Mouse (Mus musculus): ENCODE measurements around the gene Alkbh6.

The Alkbh6 gene

DNA sequence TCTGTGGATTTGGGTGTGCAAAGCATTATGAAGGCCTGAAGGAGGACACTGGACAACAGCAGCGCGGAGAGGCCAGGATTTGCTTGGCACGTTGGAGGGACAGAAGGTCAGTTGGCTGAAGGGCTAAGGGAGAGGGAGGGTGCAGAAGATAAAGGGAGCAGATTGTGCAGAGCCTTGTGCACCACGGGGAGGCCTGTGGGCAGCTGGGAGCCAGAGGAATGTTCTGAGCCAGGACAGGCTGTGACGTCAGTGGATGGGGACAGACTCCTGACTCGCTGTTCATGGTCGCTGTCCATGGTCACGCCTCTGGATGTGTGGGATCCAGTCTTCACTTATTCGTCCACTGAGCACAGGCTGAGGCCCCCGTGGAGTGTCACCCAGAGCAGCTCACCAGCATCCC lies 13.4 kb upstream of the Alkbh6 start:
- no peak for DNase-seq (ENCODE audit: low read depth, low spot score)

DNA sequence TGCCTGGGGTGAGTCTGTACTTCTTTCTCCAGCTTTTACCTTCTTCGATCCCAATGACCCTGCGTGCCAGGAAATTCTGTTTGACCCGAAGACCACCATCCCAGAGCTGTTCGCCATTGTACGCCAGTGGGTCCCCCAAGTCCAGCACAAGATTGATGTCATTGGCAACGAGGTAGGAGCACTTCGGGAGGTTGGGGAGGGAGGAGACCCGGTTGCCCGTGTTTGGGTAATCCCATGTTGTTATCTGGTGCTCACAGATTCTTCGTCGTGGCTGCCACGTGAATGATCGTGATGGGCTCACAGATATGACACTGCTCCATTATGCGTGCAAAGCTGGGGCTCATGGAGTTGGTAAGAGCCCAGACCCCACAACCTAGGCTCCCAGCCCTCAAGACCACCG lies 11.7 kb upstream of the Alkbh6 start:
- DNase-seq (ENCODE audit: low read depth, low spot score), result no peak

DNA sequence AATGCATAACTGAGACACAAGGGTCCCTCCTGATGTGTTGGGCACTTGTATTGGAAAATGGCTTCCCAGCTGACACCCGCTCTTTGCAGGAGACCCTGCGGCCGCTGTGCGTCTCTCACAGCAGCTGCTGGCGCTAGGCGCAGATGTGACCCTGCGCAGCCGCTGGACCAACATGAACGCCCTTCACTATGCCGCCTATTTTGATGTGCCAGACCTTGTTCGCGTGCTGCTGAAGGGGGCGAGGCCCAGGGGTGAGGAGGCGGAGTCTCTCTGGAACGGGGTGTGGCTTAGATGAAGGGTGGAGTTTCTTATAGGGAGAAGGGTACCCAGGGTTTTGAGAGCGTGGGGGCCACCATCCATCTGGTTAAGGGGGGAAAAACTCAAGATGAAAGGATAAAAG lies 11.3 kb upstream of the Alkbh6 start:
- no peak for DNase-seq (ENCODE audit: low read depth, low spot score)

DNA sequence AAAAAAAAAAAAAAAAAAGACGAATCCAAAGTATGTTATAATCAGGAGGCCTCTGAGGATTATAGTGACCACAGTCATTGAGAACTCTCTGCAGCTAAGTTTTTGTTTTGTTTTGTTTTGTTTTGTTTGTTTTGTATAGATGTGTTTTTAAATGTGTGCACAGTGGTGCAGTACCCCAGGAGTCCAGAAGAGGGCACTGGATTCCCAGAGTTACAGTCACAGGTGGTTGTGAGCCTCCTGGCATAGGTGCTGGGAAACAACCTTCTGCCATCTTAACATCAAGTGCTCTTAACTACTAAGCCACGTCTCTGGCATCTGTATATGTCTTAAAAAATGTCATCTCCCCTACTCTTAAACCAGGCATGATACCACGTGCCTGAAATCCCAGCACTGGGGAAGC lies 7.6 kb upstream of the Alkbh6 start:
- peak; percentile 64 for DNase-seq (ENCODE audit: low read depth, low spot score)

DNA sequence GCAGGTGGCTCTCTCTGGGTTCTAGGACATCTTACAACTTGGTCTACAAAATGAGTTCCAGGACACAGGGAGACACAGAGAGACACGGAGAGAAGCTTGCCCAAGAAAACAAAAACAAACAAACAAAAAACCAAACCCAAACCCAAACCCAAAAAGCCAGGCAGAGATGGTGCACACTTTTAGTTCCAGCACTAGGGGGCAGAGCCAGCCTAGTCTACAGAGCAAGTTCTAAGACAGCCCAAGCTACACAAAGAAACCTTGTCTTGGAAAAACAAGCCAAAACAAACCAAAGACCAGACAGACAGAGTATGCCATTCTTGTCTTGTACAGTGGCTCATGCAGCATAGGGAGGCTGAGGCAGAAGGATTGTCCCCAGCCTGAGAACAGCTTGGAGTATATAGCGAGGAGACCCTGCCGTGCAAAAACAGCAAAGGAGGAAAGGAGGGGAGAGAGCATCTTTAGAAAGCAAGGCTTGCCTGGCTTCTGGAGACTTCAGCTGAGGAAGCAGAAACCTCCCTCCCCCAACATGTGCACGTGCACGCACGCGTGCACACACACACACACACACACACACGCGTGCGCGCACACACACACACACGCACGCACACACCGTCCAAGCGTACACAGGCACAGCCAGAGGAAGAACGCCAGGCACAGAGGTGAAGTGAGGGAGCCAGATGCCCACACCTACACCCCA lies 2.3 kb upstream of the Alkbh6 start:
- peak; percentile 57 for DNase-seq (ENCODE audit: low read depth, low spot score)

DNA sequence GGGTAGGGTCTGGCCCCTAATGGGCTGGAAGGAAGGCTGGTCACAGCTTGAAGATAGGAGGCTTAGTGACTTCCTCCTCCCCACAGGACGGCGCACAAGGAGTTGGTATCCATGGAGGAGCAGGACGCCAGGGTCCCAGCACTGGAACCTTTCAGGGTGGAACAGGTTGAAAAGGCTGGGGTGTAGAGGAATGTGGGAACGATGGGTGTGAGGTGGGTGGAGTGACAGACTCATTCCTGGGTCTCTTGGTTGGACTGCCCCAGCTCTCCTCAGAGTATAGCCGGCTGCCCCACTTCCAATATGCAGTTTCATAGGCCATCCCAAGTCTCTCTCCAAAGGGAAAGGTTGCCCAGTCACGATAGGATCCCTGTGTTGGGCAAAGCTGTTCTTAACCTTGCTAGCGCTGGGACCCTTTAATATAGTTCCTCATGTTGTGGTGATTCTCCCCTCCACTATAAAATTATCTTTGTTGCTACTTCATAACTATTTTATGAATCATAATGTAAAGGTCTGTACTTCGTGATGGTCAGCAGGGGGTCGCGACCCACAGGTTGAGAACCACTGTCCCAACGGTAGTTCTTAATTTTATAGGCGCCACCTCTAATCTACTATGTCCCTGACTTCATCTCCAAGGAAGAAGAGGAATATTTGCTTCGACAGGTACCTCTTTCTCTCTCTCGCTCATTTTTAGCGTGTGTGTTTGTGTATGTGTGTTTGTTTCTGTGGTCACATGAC lies 1.0 kb downstream of the Alkbh6 start:
- no peak for DNase-seq (ENCODE audit: low read depth, low spot score)

DNA sequence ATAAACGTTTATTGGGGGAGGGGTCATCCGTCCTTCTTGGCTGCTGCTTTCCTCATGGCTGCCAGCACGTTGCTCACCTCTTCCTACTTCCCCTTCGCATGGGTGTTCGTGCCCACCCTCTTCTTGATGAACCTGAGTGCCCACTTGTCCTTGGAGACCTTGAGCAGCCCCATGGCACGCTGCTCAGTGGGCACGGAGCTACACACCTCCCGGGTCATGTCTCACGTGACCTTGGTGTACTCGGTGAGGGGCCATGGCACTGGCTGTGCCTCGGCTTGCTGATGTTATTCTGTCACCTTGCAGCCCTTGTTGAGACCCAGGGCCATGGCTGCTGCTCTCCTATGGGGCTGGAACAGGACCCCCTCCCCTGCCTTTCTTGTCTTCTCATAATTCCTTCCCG lies 1.6 kb downstream of the Alkbh6 start:
- no peak for DNase-seq (ENCODE audit: low read depth, low spot score)

DNA sequence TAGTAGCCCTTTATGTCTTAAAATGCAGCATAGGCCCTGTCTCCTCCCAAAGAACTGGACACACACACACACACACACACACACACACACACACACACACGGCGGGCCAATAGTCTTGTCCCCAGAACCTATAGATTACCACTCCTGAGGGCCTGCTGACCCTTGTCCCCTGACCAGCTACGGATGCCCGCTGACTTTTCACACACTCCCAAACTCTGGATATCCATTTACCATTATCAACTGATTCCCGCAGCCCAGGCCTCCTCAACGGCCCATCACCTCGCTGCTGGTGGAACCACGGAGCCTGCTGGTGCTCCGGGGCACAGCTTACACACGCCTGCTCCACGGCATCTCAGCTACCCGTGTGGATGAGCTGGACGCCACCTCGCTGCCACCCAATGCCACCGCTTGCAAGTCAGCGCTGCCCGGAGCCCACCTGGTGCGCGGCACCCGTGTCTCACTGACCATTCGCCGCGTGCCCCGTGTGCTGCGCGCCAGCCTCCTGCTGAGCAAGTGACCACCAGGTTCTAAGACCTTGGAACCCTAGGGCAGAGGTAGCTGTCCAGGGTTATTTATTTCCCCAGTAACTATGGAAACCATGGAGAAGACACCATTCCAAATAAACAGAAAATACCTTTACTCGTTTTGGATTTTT lies 5.3 kb downstream of the Alkbh6 start:
- DNase-seq (ENCODE audit: low read depth, low spot score), result no peak

DNA sequence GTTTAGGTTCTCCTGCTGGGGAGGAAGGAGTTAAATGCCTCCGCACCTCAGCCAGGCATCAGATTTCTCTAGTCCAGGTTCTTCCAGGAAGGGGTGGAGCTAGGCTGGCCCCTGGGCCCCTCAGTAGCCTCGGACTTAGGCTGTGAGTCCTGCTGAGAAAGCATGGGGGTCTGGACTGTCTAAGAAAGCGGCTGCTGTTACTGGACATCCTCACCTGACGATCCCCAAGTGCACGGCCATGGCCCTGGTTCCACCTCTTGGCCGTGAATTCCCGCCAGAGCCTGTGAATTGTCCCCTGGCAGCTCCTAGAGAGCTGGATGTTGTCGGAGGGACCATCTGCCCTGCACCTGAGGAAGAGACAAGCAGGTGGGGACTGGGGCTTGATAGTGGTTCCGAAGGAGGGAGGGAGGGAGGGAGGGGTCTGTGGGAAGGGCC lies 6.2 kb downstream of the Alkbh6 start, which contains the start of gene Syne4:
Gene Syne4, plus strand, starts transcription at position 87 of the 435 bp plus-strand sequence.
- no peak for DNase-seq (ENCODE audit: low read depth, low spot score)

DNA sequence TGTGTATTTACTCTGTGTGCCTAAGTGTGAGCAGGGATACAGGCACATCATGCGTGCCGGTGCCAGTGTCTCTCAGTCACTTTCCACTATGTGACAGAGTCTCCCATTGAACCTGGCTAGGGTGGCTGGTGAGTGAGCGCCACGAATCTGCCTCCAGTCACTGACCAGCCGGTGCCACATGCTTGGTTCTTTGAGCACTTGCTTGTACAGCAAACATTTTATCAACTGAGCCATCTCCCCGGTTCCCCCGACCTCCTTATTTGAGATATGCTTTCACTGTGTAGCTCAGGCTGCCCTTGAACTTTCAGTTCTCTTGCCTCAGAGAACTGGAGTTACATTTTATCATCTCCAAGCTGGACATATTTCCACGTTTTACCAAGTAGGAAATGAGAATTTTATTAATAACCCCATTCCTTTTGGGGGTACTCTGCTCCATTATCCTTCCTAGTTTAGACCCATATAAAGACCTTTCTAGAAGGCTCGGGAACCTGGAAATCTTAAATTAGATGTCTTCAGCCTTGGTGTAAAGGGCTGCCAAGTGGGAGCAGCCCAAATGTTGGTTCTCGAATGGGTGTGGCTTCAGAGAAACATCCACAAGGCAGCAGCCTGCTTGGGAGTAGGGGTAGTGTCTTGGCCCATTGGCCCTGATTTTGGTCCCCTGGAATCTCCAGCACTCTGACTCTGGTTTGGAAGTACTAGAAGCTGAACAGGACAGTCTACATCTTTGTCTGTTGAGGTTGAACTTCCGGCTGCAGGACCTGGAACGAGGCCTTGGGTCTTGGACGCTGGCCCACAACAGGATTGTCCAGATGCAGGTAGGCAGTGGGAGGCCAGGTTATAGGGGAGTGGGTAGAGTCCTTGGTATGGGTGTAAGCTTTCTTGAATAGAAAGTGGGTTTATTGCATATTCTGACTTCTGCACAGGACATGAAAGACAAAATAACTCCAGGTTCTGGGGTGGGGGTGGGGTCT lies 7.3 kb downstream of the Alkbh6 start:
- no peak for DNase-seq (ENCODE audit: low read depth, low spot score)

DNA sequence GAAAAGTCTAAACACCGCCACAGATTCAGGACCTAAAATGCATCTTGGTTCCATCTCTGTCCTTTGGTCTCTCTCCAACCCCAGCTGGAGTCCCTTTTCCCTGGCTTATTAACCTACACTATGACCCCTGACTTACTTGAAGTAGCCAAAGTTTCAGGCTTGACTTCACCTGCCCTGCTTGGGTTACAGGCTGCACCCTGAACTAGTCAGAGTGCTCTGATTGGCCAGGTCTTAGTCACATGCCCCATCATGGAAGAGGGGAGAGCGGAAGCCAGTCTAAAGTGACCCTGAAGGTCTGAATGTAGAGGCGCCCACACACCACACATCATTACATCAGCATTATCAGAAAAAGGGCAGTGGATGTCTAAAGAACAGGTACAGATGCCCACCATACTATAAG lies 9.6 kb downstream of the Alkbh6 start:
- DNase-seq (ENCODE audit: low read depth, low spot score), result no peak

DNA sequence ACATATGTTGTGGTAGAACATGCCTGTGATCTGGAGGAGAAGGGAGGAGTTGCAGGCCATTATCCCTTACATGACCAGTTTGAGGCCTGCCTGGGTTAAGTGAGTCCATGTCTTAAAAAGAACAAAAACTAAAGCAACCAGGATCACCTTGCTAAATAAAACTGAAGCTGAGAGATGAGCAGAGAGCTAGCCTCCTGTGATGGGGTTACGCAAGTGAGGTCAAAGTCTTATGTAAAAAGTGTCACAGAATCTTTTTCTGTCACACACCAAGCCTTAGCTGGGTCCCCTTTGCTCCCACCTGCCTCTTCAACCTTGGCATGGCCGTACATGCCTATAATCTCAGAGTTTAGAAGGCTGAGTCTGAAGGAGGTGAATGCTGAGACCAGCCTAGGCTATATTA lies 12.4 kb downstream of the Alkbh6 start:
- DNase-seq (ENCODE audit: low read depth, low spot score), result no peak

DNA sequence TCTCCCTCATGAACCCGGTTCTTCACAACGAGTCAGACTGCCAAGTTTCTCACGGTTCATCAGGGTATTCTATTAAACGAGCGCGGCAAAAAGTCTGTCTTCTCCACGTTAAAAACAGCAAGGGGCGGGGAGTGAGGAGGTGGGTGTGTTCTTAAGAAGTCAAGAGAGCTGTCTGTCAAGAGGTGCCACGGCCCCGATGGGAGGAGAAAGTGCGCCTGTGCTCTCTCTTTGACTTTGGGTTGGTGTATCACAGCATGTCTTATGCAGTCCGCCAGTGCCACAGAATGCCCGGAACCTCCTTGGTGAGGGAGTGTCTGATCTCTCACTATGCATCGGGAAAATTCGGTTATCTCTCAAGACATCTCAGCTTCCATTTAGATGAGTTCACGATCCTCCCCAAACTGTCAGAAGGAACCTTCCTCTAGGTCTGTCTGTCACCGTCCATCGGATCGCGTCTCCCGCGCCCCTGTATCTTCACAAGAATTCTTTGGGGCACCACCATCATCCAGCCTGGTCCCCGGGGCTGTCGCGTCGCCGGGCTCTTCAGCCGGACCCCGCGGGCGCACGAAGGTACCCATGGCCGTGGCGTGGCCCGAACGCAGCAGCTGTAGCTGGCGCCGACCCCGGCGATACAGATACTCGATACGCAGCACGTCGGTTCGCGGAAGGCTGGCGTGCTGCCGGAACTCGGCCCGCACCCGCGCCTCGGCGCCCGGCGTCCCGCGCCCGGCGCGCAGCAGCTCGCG lies 13.2 kb downstream of the Alkbh6 start, which contains the start of gene E130208F15Rik:
Gene E130208F15Rik, plus strand, starts transcription at position 202 of the 746 bp plus-strand sequence.
- DNase-seq (ENCODE audit: low read depth, low spot score), result peak; percentile 91

DNA sequence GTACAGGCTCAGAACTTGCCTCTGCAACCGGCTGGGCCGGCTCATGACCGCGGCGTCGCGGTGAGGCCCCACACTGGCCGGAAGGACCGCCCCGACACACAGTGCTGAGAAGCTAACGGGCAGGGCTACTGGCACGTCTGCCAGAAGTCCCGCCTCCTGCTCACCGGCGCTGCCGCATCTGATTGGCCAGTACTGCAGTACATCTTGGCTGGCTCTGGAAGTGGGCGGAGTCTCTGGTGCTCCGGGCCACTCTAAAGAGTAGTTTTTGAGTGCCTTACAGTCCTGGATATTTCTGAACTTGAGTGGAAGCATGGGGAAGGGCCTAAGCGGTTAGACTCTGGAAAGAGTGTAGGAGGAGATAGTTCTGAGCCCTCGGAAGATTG lies 13.8 kb downstream of the Alkbh6 start:
- DNase-seq (ENCODE audit: low read depth, low spot score), result peak; percentile 97

DNA sequence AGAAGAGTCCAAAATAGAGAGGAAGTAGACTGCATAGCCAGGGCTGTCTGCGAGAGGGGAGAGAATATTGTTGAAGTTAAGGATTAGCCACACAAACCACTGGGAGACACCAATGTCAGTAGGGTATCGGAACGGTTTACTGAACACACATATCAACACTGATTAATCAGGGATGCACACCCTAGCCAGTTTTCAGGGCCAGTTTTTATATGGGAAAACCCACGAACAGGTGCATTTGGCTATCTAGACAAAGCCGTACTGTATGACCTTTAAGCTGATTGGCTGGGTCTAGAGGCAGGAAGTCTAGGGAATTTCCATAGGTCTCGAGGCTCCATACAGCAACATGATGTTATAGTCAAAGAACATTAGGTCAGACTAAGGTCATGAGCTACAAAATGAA lies 14.3 kb downstream of the Alkbh6 start:
- peak; percentile 85 for DNase-seq (ENCODE audit: low read depth, low spot score)

DNA sequence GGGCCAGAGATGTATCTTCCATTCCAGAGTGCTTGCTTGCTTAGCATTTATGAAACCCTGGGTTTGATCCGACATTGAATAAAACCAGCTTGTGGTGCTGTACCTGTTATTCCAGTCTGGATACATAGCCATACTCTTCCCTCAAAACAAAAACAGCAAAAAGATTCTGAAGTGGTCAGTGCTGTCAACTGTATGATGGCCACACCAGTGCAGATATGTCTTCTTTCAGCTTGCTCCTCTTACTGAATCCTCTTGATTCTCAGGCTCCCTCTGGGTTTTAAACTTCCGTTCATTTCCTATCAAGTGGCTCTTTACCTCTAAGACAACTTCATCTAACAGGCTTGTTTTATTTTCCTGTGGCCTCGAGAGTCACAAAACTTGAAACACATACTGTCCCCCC lies 15.3 kb downstream of the Alkbh6 start, which contains the start of gene Sdhaf1:
Gene Sdhaf1, minus strand, starts transcription at position 101 of the 400 bp plus-strand sequence.
- DNase-seq (ENCODE audit: low read depth, low spot score), result no peak

DNA sequence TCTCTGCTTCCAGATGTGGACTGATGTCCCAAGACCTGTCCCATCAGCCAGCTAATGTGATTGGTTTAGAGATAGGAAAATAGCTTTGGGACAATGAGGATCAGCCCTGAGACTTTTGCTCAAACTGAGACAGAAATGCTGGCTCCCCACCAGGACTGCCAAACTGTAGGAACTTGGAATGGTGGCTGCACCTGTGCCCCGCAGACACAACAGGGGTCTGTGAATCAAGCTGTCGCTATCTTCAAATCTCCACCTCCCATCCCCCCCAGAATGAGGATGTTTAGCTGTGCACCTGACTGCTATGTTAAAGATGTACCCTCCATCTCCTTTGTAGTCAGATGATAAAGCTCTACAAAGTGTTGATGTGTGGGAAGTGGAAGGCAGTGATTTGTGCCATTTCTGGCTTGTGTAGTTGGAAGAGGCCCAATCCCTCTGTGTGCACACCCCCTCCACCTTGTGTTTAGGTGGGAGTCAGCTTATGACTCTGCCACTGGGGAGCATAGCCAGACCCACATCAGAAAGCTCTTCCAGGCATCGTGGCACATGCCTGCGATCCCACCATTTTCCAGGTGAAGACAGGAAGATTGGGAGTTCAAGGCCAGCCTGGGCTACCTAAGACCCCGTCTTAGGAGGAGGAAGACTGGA lies 15.9 kb downstream of the Alkbh6 start:
- DNase-seq (ENCODE audit: low read depth, low spot score), result no peak

DNA sequence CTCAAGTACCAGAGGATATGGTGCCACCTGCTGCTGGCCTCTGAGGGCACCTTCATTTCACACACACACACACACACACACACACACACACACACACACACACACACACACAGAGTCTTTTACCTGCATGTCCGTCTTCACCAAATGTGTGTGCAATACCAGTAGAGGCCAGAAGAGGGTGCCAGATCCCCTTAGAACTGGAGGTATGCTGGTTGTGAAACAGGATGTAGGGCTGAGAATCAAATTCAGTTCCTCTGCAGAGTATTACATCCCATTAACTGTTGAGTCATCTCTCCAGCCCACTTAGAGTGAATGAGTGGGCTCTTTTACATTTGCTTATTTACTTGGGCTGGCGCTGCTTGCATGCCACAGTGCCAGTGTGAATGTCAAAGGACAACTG lies 16.8 kb downstream of the Alkbh6 start:
- peak; percentile 77 for DNase-seq (ENCODE audit: low read depth, low spot score)

DNA sequence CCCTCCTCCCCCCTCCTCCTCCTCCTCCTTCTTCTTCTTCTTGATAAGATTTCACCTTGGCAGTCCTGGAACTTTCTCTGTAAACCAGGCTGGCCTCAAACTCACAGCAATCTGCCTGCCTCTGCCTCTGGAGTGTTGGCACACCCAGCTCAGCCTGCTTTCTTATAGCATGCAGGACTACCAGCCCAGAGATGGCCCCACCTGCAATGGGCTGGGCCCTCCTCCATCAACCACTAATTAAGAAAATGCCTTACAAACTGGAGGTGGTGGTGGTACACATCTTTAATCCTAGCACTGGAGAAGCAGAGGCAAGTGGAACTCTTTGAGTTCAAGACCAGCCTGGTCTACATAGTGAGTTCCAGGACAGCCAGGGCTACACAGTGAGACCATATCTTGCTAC lies 17.9 kb downstream of the Alkbh6 start:
- no peak for DNase-seq (ENCODE audit: low read depth, low spot score)

DNA sequence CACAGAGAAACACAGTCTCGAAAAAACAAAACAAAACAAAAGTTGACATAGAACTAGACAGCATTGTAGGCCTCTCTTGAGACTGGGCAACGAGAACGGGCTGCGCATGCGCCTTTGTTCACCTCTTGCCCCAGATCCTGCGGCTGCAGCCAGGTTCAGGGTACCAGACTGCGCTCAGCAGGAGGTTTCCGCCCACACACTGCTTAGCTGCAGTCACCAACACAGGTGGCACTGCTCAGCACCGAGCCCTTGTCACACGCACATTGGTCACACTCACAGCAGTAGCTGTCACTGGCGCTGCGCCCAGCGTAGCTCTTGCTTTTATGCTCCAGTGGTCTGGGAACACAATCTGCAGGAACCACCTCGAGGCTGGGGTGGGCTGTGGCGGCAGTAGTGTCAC lies 18.6 kb downstream of the Alkbh6 start:
- peak; percentile 55 for DNase-seq (ENCODE audit: low read depth, low spot score)

Measured in CD4-positive helper T cell, adult 2 months (primary cell).